Mouse (Mus musculus): ENCODE measurements around the gene Sptbn2. TPM values are rescaled to one million over a fixed set of nuclear protein-coding genes. Genes with fewer than 3 reads are reported as not detected.
"Not testable (repeated sequence)": the region's sequence is repeated elsewhere in the genome, so short reads cannot be mapped to it uniquely, and the experiment has no call there.

The Sptbn2 gene
- polyA plus RNA-seq, 1 experiment from 2014 or later: 1.0 TPM

DNA sequence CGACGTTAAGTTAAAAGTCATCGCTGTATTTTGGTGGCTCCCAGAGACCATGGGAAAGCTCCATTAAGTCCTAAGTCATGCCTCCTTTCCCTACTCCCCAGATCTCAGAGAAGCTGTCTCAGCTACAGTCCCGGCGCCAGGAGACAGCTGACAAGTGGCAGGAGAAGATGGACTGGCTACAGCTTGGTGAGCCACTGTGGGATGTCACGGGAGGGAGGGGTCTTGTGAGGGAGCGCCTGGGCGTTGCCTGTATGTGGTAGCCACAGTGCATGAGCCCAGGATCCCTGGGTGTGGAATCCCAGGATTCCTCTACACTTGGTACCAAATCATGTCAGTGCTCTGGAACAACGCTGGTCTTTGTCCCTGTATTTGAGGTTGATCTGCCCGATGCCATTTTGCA is 37.5 kb downstream of the Sptbn2 start:
- Histone ChIP-seq H3K4me2 (ENCODE audit: low read depth, low read length) (no peak overlapping the region), H3K4me3 (ENCODE audit: low read length) (no peak overlapping the region), H3K27me3 (ENCODE audit: control insufficient read depth, insufficient read depth, low read depth, low read length) (no peaks in the 10 kb centered on the region), H3K9me3 (ENCODE audit: control insufficient read depth, low read length) (no peaks in the 10 kb centered on the region), H3K36me3 (ENCODE audit: control insufficient read depth, insufficient read depth, low read length) (no peaks in the 10 kb centered on the region), H3K4me1 (replicated peaks; ENCODE audit: control insufficient read depth, insufficient read depth, low read length) (no peaks in the 10 kb centered on the region), H3K27ac (ENCODE audit: low read length) (no peak overlapping the region), H3K9ac (ENCODE audit: low read length) (no peak overlapping the region)
- WGBS: 72% methylated on average over 10 of the region's 10 CpGs
- no peak for ATAC-seq (ENCODE audit: low read depth)

- no peak overlapping the region for H3K4me2 ChIP-seq (ENCODE audit: low read depth, low read length)
- no peak for ATAC-seq (ENCODE audit: low read depth)
- WGBS: 79% methylated on average over 6 of the region's 6 CpGs
Measured at GRCm38 (mm10) chr19:4749975-4750374, 39.0 kb downstream of the Sptbn2 start.

GRCm38 (mm10) chr19:4755565-4756192 is 44.7 kb downstream of the Sptbn2 start:
- H3K9me3 ChIP-seq (ENCODE audit: control insufficient read depth, low read length): no peaks in the 10 kb centered on the region
- H3K27ac ChIP-seq (ENCODE audit: low read length): peak overlapping the region; percentile 85
- H3K27me3 ChIP-seq (ENCODE audit: control insufficient read depth, insufficient read depth, low read depth, low read length): no peaks in the 10 kb centered on the region
- peak; percentile 72 for ATAC-seq (ENCODE audit: low read depth)
- H3K4me3 ChIP-seq (ENCODE audit: low read length): peak overlapping the region; percentile 82
- H3K4me2 ChIP-seq (ENCODE audit: low read depth, low read length): peak overlapping the region; percentile 89
- H3K36me3 ChIP-seq (ENCODE audit: control insufficient read depth, insufficient read depth, low read length): peaks cover 2% of the 10 kb centered on the region; the same call in 1 of the 2 replicates
- WGBS: under 1% methylated on average over 10 of the region's 10 CpGs
- peak overlapping the region; percentile 56 for H3K9ac ChIP-seq (ENCODE audit: low read length)
- H3K4me1 ChIP-seq (replicated peaks; ENCODE audit: control insufficient read depth, insufficient read depth, low read length): peaks cover 11% of the 10 kb centered on the region

More at GRCm38 (mm10) chr19:4749975-4750374, 39.0 kb downstream of the Sptbn2 start:
- Histone ChIP-seq H3K4me1 (replicated peaks; ENCODE audit: control insufficient read depth, insufficient read depth, low read length) (no peaks in the 10 kb centered on the region), H3K36me3 (ENCODE audit: control insufficient read depth, insufficient read depth, low read length) (no peaks in the 10 kb centered on the region), H3K27ac (ENCODE audit: low read length) (no peak overlapping the region), H3K9ac (ENCODE audit: low read length) (no peak overlapping the region), H3K9me3 (ENCODE audit: control insufficient read depth, low read length) (no peaks in the 10 kb centered on the region), H3K27me3 (ENCODE audit: control insufficient read depth, insufficient read depth, low read depth, low read length) (no peaks in the 10 kb centered on the region), H3K4me3 (ENCODE audit: low read length) (no peak overlapping the region)

GRCm38 (mm10) chr19:4756193-4756911 is 45.4 kb downstream of the Sptbn2 start, which contains the start of gene Rbm4b:
Rbm4b (plus strand) TSS chr19:4756497.
- Histone ChIP-seq H3K27ac (ENCODE audit: low read length) (peak within 1 kb of the TSS; percentile 96), H3K36me3 (ENCODE audit: control insufficient read depth, insufficient read depth, low read length) (peaks cover 2% of the 10 kb centered on the region; the same call in 1 of the 2 replicates), H3K9ac (ENCODE audit: low read length) (peak within 1 kb of the TSS; percentile 87), H3K4me1 (replicated peaks; ENCODE audit: control insufficient read depth, insufficient read depth, low read length) (peaks cover 11% of the 10 kb centered on the region), H3K27me3 (ENCODE audit: control insufficient read depth, insufficient read depth, low read depth, low read length) (no peaks in the 10 kb centered on the region), H3K4me2 (ENCODE audit: low read depth, low read length) (peak within 1 kb of the TSS; percentile 89), H3K9me3 (ENCODE audit: control insufficient read depth, low read length) (no peaks in the 10 kb centered on the region), H3K4me3 (ENCODE audit: low read length) (peak within 1 kb of the TSS; percentile 82)
- ATAC-seq (ENCODE audit: low read depth): peak; percentile 98
- under 1% methylated on average over 63 of the region's 65 CpGs for WGBS

GRCm38 (mm10) chr19:4756921-4757320 is 46.0 kb downstream of the Sptbn2 start:
- Histone ChIP-seq H3K27me3 (ENCODE audit: control insufficient read depth, insufficient read depth, low read depth, low read length) (no peaks in the 10 kb centered on the region), H3K27ac (ENCODE audit: low read length) (peak overlapping the region; percentile 96), H3K4me1 (replicated peaks; ENCODE audit: control insufficient read depth, insufficient read depth, low read length) (peaks cover 11% of the 10 kb centered on the region), H3K4me2 (ENCODE audit: low read depth, low read length) (peak overlapping the region; percentile 89), H3K4me3 (ENCODE audit: low read length) (peak overlapping the region; percentile 82), H3K9ac (ENCODE audit: low read length) (peak overlapping the region; percentile 87), H3K36me3 (ENCODE audit: control insufficient read depth, insufficient read depth, low read length) (peaks cover 2% of the 10 kb centered on the region; the same call in 1 of the 2 replicates), H3K9me3 (ENCODE audit: control insufficient read depth, low read length) (no peaks in the 10 kb centered on the region)
- no peak for ATAC-seq (ENCODE audit: low read depth)
- WGBS: 1% methylated on average over 9 of the region's 9 CpGs

- not testable (repeated sequence) for H3K4me2 ChIP-seq (ENCODE audit: low read depth, low read length); H3K27ac ChIP-seq (ENCODE audit: low read length); H3K9ac ChIP-seq (ENCODE audit: low read length); ATAC-seq (ENCODE audit: low read depth); H3K4me3 ChIP-seq (ENCODE audit: low read length); H3K9me3 ChIP-seq (ENCODE audit: control insufficient read depth, low read length); H3K27me3 ChIP-seq (ENCODE audit: control insufficient read depth, insufficient read depth, low read depth, low read length)
- WGBS: 87% methylated on average over 8 of the region's 8 CpGs
- Histone ChIP-seq H3K36me3 (ENCODE audit: control insufficient read depth, insufficient read depth, low read length) (peaks cover 11% of the 10 kb centered on the region; the same call in 1 of the 2 replicates), H3K4me1 (replicated peaks; ENCODE audit: control insufficient read depth, insufficient read depth, low read length) (peaks cover 11% of the 10 kb centered on the region)
Measured at GRCm38 (mm10) chr19:4760544-4760943, 49.6 kb downstream of the Sptbn2 start.

DNA sequence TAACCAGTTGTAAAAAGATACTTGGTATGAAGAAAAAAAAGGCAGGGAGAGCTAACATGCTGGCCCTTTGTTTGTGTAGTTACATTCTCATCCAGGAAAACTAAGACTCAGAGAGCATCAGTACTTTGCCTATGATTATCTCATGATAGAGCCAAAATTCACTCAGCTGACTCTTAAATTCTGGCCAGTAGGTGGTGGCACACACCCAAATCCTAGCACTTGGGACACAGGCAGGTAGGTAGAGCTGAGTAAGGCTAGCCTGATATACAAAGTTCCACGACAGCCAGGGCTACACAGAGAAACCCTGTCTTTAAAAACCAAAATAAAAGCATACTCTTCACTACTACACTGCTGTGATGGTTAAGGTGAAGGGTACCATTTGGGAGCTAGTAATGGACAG is 51.9 kb downstream of the Sptbn2 start:
- H3K9me3 ChIP-seq (ENCODE audit: control insufficient read depth, low read length): no peaks in the 10 kb centered on the region
- no peak overlapping the region for H3K27ac ChIP-seq (ENCODE audit: low read length)
- WGBS: 50% methylated on average over 1 of the region's 1 CpGs
- H3K4me3 ChIP-seq (ENCODE audit: low read length): no peak overlapping the region
- peaks cover 16% of the 10 kb centered on the region; the same call in 1 of the 2 replicates for H3K36me3 ChIP-seq (ENCODE audit: control insufficient read depth, insufficient read depth, low read length)
- H3K9ac ChIP-seq (ENCODE audit: low read length): no peak overlapping the region
- H3K4me1 ChIP-seq (replicated peaks; ENCODE audit: control insufficient read depth, insufficient read depth, low read length): peaks cover 6% of the 10 kb centered on the region
- H3K4me2 ChIP-seq (ENCODE audit: low read depth, low read length): no peak overlapping the region
- H3K27me3 ChIP-seq (ENCODE audit: control insufficient read depth, insufficient read depth, low read depth, low read length): no peaks in the 10 kb centered on the region
- no peak for ATAC-seq (ENCODE audit: low read depth)

DNA sequence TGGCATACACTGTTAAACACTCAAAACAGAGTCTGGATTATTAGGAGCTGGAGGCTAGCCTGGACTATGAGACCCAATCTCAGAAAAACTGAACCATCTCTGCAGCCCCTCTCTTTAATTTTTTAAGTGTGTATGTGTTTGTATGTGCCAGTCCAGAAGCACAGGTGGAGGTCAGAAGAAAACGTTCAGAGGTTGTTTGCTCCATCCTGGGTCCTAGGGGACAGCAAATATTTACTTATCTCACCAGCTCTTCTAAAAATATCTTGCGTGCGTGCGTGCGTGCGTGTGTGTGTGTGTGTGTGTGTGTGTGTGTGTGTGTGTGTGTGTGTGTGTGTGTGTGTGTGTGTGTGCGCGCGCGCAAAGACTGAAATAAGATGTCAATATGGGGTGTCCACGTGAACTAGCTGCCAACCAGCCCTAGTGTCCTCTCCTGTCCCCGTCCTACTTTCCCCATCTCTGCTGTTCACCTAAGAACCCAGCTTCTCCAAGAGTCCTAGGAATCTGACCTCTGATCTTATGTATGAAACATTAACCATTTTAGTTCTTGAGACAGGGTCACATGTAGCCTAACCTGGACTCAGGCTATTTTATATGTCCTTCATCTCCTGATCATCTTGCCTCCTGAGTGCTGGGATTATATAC is 56.7 kb downstream of the Sptbn2 start:
- Histone ChIP-seq H3K4me3 (ENCODE audit: low read length) (no peak overlapping the region), H3K9me3 (ENCODE audit: control insufficient read depth, low read length) (no peaks in the 10 kb centered on the region), H3K9ac (ENCODE audit: low read length) (no peak overlapping the region), H3K36me3 (ENCODE audit: control insufficient read depth, insufficient read depth, low read length) (peaks cover 21% of the 10 kb centered on the region; the same call in 1 of the 2 replicates), H3K4me1 (replicated peaks; ENCODE audit: control insufficient read depth, insufficient read depth, low read length) (no peaks in the 10 kb centered on the region), H3K27me3 (ENCODE audit: control insufficient read depth, insufficient read depth, low read depth, low read length) (no peaks in the 10 kb centered on the region), H3K4me2 (ENCODE audit: low read depth, low read length) (no peak overlapping the region), H3K27ac (ENCODE audit: low read length) (no peak overlapping the region)
- WGBS: 57% methylated on average over 6 of the region's 12 CpGs
- no peak for ATAC-seq (ENCODE audit: low read depth)

GRCm38 (mm10) chr19:4772785-4773184 is 61.8 kb downstream of the Sptbn2 start:
- Histone ChIP-seq H3K4me3 (ENCODE audit: low read length) (no peak overlapping the region), H3K36me3 (ENCODE audit: control insufficient read depth, insufficient read depth, low read length) (peaks cover 28% of the 10 kb centered on the region), H3K4me1 (replicated peaks; ENCODE audit: control insufficient read depth, insufficient read depth, low read length) (no peaks in the 10 kb centered on the region), H3K4me2 (ENCODE audit: low read depth, low read length) (no peak overlapping the region), H3K9ac (ENCODE audit: low read length) (no peak overlapping the region), H3K9me3 (ENCODE audit: control insufficient read depth, low read length) (no peaks in the 10 kb centered on the region), H3K27me3 (ENCODE audit: control insufficient read depth, insufficient read depth, low read depth, low read length) (no peaks in the 10 kb centered on the region), H3K27ac (ENCODE audit: low read length) (no peak overlapping the region)
- 43% methylated on average over 3 of the region's 3 CpGs for WGBS
- ATAC-seq (ENCODE audit: low read depth): no peak

Measured in lung, embryonic 16.5 days (tissue).